Mouse (Mus musculus): ENCODE data around the gene Dclre1c. TPM values are rescaled to one million over a fixed set of nuclear protein-coding genes. Genes with fewer than 3 reads are reported as not detected.
"Not testable (repeated sequence)": the region's sequence is repeated elsewhere in the genome, so short reads cannot be mapped to it uniquely, and the experiment has no call there.

The Dclre1c gene
- 1 to 10 TPM; 7.0 to 9.1 TPM for total RNA-seq (2021)
- long read RNA-seq, experiment 1, full-length matches to known transcripts, result 2 of 8 reads
- long read RNA-seq, experiment 1, partial matches to known transcripts, result 2 of 8 reads
- long read RNA-seq, experiment 1, other reads (novel, unspliced or antisense), result 4 of 8 reads
- long read RNA-seq, experiment 2, partial matches to known transcripts, result 0 of 1 reads
- long read RNA-seq, experiment 2, other reads (novel, unspliced or antisense), result 0 of 1 reads

- peak; percentile 92 to 93 for DNase-seq
Observed at GRCm38 (mm10) chr2:3423841-3424578, at the start of gene Dclre1c. Gene Dclre1c, plus strand, starts transcription at chr2:3424131.

- no peak for DNase-seq
Observed at GRCm38 (mm10) chr2:3387105-3387860, 36.6 kb upstream of the Dclre1c start.

- no peak for DNase-seq
Observed at GRCm38 (mm10) chr2:3391945-3392344, 32.0 kb upstream of the Dclre1c start.

- not testable (repeated sequence) for DNase-seq
Observed at GRCm38 (mm10) chr2:3397110-3397509, 26.8 kb upstream of the Dclre1c start, which contains the start of gene Olah. Gene Olah, minus strand, starts transcription at chr2:3397210.

GRCm38 (mm10) chr2:3405981-3406380 is 17.9 kb upstream of the Dclre1c start:
- DNase-seq, result no peak

GRCm38 (mm10) chr2:3407756-3408155 is 16.2 kb upstream of the Dclre1c start:
- DNase-seq, result no peak

GRCm38 (mm10) chr2:3414241-3414640 is 9.7 kb upstream of the Dclre1c start:
- DNase-seq, result peak; percentile 73 to 75

GRCm38 (mm10) chr2:3415676-3416075 is 8.3 kb upstream of the Dclre1c start:
- DNase-seq, result no peak

GRCm38 (mm10) chr2:3418883-3419431 is 5.0 kb upstream of the Dclre1c start:
- peak; percentile 99 for DNase-seq

GRCm38 (mm10) chr2:3420157-3420556 is 3.8 kb upstream of the Dclre1c start:
- no peak for DNase-seq

- DNase-seq, result no peak
Observed at GRCm38 (mm10) chr2:3422548-3422947, 1.4 kb upstream of the Dclre1c start, which contains the start of gene Meig1. Gene Meig1, minus strand, starts transcription at chr2:3422648.

GRCm38 (mm10) chr2:3424579-3424910 is 614 bp downstream of the Dclre1c start:
- DNase-seq, result no peak

GRCm38 (mm10) chr2:3430956-3431355 is 7.0 kb downstream of the Dclre1c start:
- DNase-seq, result no peak

- no peak for DNase-seq
Observed at GRCm38 (mm10) chr2:3435369-3436061, 11.6 kb downstream of the Dclre1c start.

- no peak for DNase-seq
Observed at GRCm38 (mm10) chr2:3437956-3438355, 14.0 kb downstream of the Dclre1c start.

- no peak for DNase-seq
Observed at GRCm38 (mm10) chr2:3444206-3444605, 20.3 kb downstream of the Dclre1c start.

- no peak for DNase-seq
Observed at GRCm38 (mm10) chr2:3445984-3446383, 22.1 kb downstream of the Dclre1c start.

- no peak for DNase-seq
Observed at GRCm38 (mm10) chr2:3449431-3449830, 25.5 kb downstream of the Dclre1c start.

- DNase-seq, result peak; percentile 19 to 32
Observed at GRCm38 (mm10) chr2:3453096-3453495, 29.2 kb downstream of the Dclre1c start.

GRCm38 (mm10) chr2:3456590-3456989 is 32.7 kb downstream of the Dclre1c start:
- no peak for DNase-seq

- no peak for DNase-seq
Observed at GRCm38 (mm10) chr2:3473891-3474290, 50.0 kb downstream of the Dclre1c start.

GRCm38 (mm10) chr2:3474361-3474805 is 50.5 kb downstream of the Dclre1c start:
- peak; percentile 76 to 81 for DNase-seq

Data from adrenal gland, postnatal 36 days (tissue).